Mouse (Mus musculus) testis, adult 2 months (tissue): ENCODE measurements at regions not wholly inside any gene's neighbourhood (a gene's known extent, or its start where the extent isn't known, plus 50 kb on each side); places are given as distances from the start of the nearest gene placed in this dataset.

Experiments used
- CTCF ChIP-seq: fragments of 200-500 bp; IDR thresholded peaks from 2 replicates; pipeline ENCODE4 v1.5.1; 2012; ENCODE audit warnings: low read depth, mild to moderate bottlenecking, inconsistent platforms, low read length, moderate library complexity; ENCODE audit not compliant: control insufficient read depth, insufficient read depth, insufficient replicate concordance
- POLR2A ChIP-seq: fragments of 200-500 bp; IDR thresholded peaks from 2 replicates; pipeline ENCODE4 v1.6.1; 2012; ENCODE audit warnings: low read depth, mild to moderate bottlenecking, inconsistent platforms, low read length, moderate library complexity; ENCODE audit not compliant: control insufficient read depth

- TF ChIP-seq CTCF (no peak), POLR2A (no peak)
Measured at GRCm38 (mm10) chr10:118596206-118596605, 155.4 kb downstream of the Ifng start.
